Mouse (Mus musculus) lung, adult 2 months (tissue): ENCODE measurements around the gene Trappc10.

Experiments
- CTCF ChIP-seq: fragments of 200-500 bp; IDR thresholded peaks from 2 replicates; pipeline ENCODE4 v1.5.1; 2011; ENCODE audit warnings: mild to moderate bottlenecking, low read length, control low read depth; ENCODE audit not compliant: insufficient read depth
- POLR2A ChIP-seq: fragments of 200-500 bp; IDR thresholded peaks from 2 replicates; pipeline ENCODE4 v1.6.1; 2011; ENCODE audit warnings: low read depth, mild to moderate bottlenecking, control low read depth, low read length, borderline replicate concordance; ENCODE audit errors: extremely low read depth

DNA sequence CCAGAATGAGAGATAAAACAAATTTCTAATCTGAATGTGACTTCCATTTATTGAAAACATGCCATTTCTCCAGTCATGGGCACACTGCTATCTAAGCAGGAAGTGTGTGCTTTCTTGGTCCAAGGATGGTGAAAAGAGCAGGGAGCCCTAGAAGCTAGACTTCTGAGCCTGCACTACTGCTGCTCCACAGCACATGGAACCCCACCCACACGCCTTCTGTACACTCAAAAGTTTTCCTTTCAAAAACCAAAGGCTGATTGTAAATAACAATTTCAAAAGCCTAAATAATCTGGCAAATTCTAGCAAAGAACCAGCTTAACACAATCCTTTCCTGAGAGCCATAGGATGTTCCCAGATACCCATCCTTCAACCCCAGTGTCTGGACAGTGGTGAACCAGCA lies 24.9 kb downstream of the Trappc10 start:
- no peak for TF ChIP-seq CTCF
- TF ChIP-seq POLR2A = no peak
